Mouse (Mus musculus) myocyte (in vitro differentiated cells): ENCODE data around the gene Dlg2. TPM values are rescaled to one million over a fixed set of nuclear protein-coding genes. Genes with fewer than 3 reads are reported as not detected.

Experiments used
- H3K27me3 ChIP-seq: one replicate; pipeline ENCODE4 v1.6.1; 2011; ENCODE audit not compliant: control insufficient read depth, insufficient read depth, insufficient read length
- H3K36me3 ChIP-seq: one replicate; pipeline ENCODE4 v1.6.1; 2011; ENCODE audit not compliant: control insufficient read depth, insufficient read depth
- H3K4me2 ChIP-seq: one replicate; pipeline ENCODE4 v1.6.1; 2011; ENCODE audit warnings: low read depth, control low read depth
- H3K4me3 ChIP-seq: one replicate; pipeline ENCODE4 v1.5.1; 2011; ENCODE audit warnings: mild to moderate bottlenecking, control low read depth, moderate library complexity
- H3K79me2 ChIP-seq: one replicate; pipeline ENCODE4 v1.6.1; 2011; ENCODE audit not compliant: control insufficient read depth, insufficient read depth
- H3ac ChIP-seq: one replicate; pipeline ENCODE4 v1.6.1; 2011; ENCODE audit not compliant: control insufficient read depth, insufficient read length
- CEBPB ChIP-seq: IDR thresholded peaks from 2 replicates; pipeline ENCODE4 v1.6.1; 2011; ENCODE audit warnings: mild to moderate bottlenecking, moderate library complexity; ENCODE audit not compliant: poor library complexity, insufficient read depth, severe bottlenecking
- E2F4 ChIP-seq: IDR thresholded peaks from one replicate; pipeline ENCODE4 v1.6.1; 2011; ENCODE audit warnings: mild to moderate bottlenecking, control low read depth, moderate library complexity; ENCODE audit not compliant: insufficient read depth
- MAX ChIP-seq: IDR thresholded peaks from one replicate; pipeline ENCODE4 v1.6.1; 2011; ENCODE audit warnings: low read depth, mild to moderate bottlenecking, control low read depth
- MYOD1 ChIP-seq, 3 experiments: IDR thresholded peaks; one replicate each; pipeline ENCODE4 v1.6.1; 2011; ENCODE audit warnings: control low read depth in 2 of 3, low read depth in 2 of 3, mild to moderate bottlenecking in 2 of 3, moderate library complexity in 1 of 3; ENCODE audit not compliant: insufficient read length in 2 of 3, control insufficient read depth in 1 of 3
- MYOG ChIP-seq, 3 experiments: IDR thresholded peaks; one replicate each; pipeline ENCODE4 v1.6.1; 2011; ENCODE audit warnings: control low read depth in 2 of 3, low read depth in 2 of 3, mild to moderate bottlenecking in 2 of 3; ENCODE audit not compliant: insufficient read length in 2 of 3, control insufficient read depth in 1 of 3, insufficient read depth in 1 of 3
- POLR2A ChIP-seq: IDR thresholded peaks from one replicate; pipeline ENCODE4 v1.6.1; 2011; ENCODE audit warnings: low read depth, mild to moderate bottlenecking, control low read depth, moderate library complexity; ENCODE audit not compliant: insufficient read length
- POLR2AphosphoS2 ChIP-seq: IDR thresholded peaks from one replicate; pipeline ENCODE4 v1.6.1; 2011; ENCODE audit warnings: low read depth, control low read depth; ENCODE audit not compliant: insufficient read length
- REST ChIP-seq: IDR thresholded peaks from one replicate; pipeline ENCODE4 v1.6.1; 2011; ENCODE audit warnings: mild to moderate bottlenecking, control low read depth, moderate library complexity; ENCODE audit not compliant: insufficient read depth, insufficient read length
- SRF ChIP-seq: IDR thresholded peaks from one replicate; pipeline ENCODE4 v1.6.1; 2011; ENCODE audit warnings: low read depth; ENCODE audit not compliant: control insufficient read depth, insufficient read length
- TCF12 ChIP-seq: IDR thresholded peaks from one replicate; pipeline ENCODE4 v1.6.1; 2011; ENCODE audit warnings: mild to moderate bottlenecking, control low read depth; ENCODE audit not compliant: poor library complexity, insufficient read depth, severe bottlenecking
- TCF3 ChIP-seq: IDR thresholded peaks from one replicate; pipeline ENCODE4 v1.6.1; 2011; ENCODE audit warnings: low read depth, control low read depth; ENCODE audit not compliant: insufficient read length
- USF1 ChIP-seq: IDR thresholded peaks from one replicate; pipeline ENCODE4 v1.6.1; 2011; ENCODE audit warnings: low read depth, mild to moderate bottlenecking, control low read depth, moderate library complexity
- polyA plus RNA-seq: library from polyadenylated mRNA; unstranded; fragments of >200 nt; fragmentation: generic; extraction: Trizol; gene quantifications from one replicate; pipeline ENCODE4 v1.2.1, GENCODE M21; 2012; ENCODE audit warnings: missing spikeins

Gene Dlg2
- polyA plus RNA-seq, 1 experiment: 0.65 TPM

GRCm38 (mm10) chr7:91296127-91296526 is 819.7 kb downstream of the Dlg2 start:
- Histone ChIP-seq H3K27me3 (no peaks in the 10 kb centered on the region), H3K79me2 (no peaks in the 10 kb centered on the region), H3K4me3 (no peak overlapping the region), H3ac (no peak overlapping the region), H3K36me3 (no peaks in the 10 kb centered on the region), H3K4me2 (no peak overlapping the region)
- TF ChIP-seq TCF12: no peak
- no peak for TF ChIP-seq CEBPB
- no peak for TF ChIP-seq POLR2A
- TF ChIP-seq POLR2AphosphoS2: no peak
- TF ChIP-seq USF1: no peak
- no peak for TF ChIP-seq TCF3
- no peak for TF ChIP-seq MYOD1 (IDR thresholded peaks at IDR 0.05; ENCODE audit: control insufficient read depth in 1 of 3, insufficient read length in 2 of 3, low read depth in 2 of 3)
- no peak for TF ChIP-seq REST
- TF ChIP-seq MAX: no peak
- no peak for TF ChIP-seq E2F4
- no peak for TF ChIP-seq SRF
- no peak for TF ChIP-seq MYOG (IDR thresholded peaks at IDR 0.05; ENCODE audit: control insufficient read depth in 1 of 3, insufficient read depth in 1 of 3, insufficient read length in 2 of 3, low read depth in 2 of 3)

GRCm38 (mm10) chr7:91311177-91311576 is 834.7 kb downstream of the Dlg2 start:
- Histone ChIP-seq H3K36me3 (no peaks in the 10 kb centered on the region), H3K79me2 (no peaks in the 10 kb centered on the region), H3K4me2 (no peak overlapping the region), H3K4me3 (no peak overlapping the region), H3K27me3 (no peaks in the 10 kb centered on the region), H3ac (no peak overlapping the region)
- TF ChIP-seq SRF: no peak
- no peak for TF ChIP-seq TCF12
- TF ChIP-seq MAX: no peak
- TF ChIP-seq REST: no peak
- TF ChIP-seq CEBPB: no peak
- TF ChIP-seq POLR2A: no peak
- no peak for TF ChIP-seq USF1
- TF ChIP-seq MYOG (IDR thresholded peaks at IDR 0.05; ENCODE audit: control insufficient read depth in 1 of 3, insufficient read depth in 1 of 3, insufficient read length in 2 of 3, low read depth in 2 of 3): no peak
- TF ChIP-seq TCF3: no peak
- no peak for TF ChIP-seq POLR2AphosphoS2
- TF ChIP-seq E2F4: no peak
- TF ChIP-seq MYOD1 (IDR thresholded peaks at IDR 0.05; ENCODE audit: control insufficient read depth in 1 of 3, insufficient read length in 2 of 3, low read depth in 2 of 3): no peak

- Histone ChIP-seq H3K4me3 (no peak overlapping the region), H3K27me3 (no peaks in the 10 kb centered on the region), H3K79me2 (no peaks in the 10 kb centered on the region), H3ac (no peak overlapping the region), H3K4me2 (no peak overlapping the region), H3K36me3 (no peaks in the 10 kb centered on the region)
- no peak for TF ChIP-seq TCF3
- TF ChIP-seq POLR2A: no peak
- TF ChIP-seq CEBPB: no peak
- TF ChIP-seq MAX: no peak
- no peak for TF ChIP-seq USF1
- no peak for TF ChIP-seq POLR2AphosphoS2
- TF ChIP-seq MYOD1 (IDR thresholded peaks at IDR 0.05; ENCODE audit: control insufficient read depth in 1 of 3, insufficient read length in 2 of 3, low read depth in 2 of 3): no peak
- no peak for TF ChIP-seq TCF12
Observed at GRCm38 (mm10) chr7:91345073-91345472, 868.6 kb downstream of the Dlg2 start.

- no peak overlapping the region for H3K4me2 ChIP-seq
- no peaks in the 10 kb centered on the region for H3K27me3 ChIP-seq
- no peak overlapping the region for H3K4me3 ChIP-seq
- no peaks in the 10 kb centered on the region for H3K36me3 ChIP-seq
- H3ac ChIP-seq: no peak overlapping the region
- TF ChIP-seq USF1 (no peak), REST (no peak)
- no peaks in the 10 kb centered on the region for H3K79me2 ChIP-seq
Observed at GRCm38 (mm10) chr7:91369821-91370321, 893.4 kb downstream of the Dlg2 start.

GRCm38 (mm10) chr7:91382281-91382680 is 905.8 kb downstream of the Dlg2 start:
- H3K27me3 ChIP-seq: no peaks in the 10 kb centered on the region
- no peak overlapping the region for H3K4me2 ChIP-seq
- no peak overlapping the region for H3ac ChIP-seq
- H3K36me3 ChIP-seq: no peaks in the 10 kb centered on the region
- no peaks in the 10 kb centered on the region for H3K79me2 ChIP-seq
- TF ChIP-seq CEBPB: no peak
- no peak overlapping the region for H3K4me3 ChIP-seq
